18 mouse cellular contexts compared by ENCODE assay signal in the genomic region with DNA sequence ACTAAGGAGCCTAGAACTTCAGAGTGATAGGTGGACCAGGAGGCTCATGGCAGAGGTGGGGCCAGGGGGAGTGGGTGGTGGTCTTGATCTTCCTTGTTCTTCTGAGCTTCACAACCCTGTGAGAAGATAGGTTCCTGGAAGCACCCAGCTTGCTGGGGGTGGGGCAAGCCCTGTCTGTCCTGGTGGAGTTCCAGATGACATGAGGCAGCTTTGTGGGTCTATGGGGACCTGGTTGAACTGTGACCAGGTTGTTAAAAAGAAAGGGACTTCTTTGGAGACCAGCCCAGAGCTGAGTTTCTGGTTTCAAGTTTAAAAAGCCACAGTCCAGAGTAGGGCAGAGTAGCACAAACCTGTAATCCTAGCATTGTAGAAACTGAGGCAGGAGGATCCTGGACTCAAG. TPM values are rescaled to one million over a fixed set of nuclear protein-coding genes. Genes with fewer than 3 reads are reported as not detected.
DNase-seq lines count a peak whose midpoint lies in the region; ATAC-seq and TF ChIP-seq lines count a peak whose summit lies in the region.
"Had no signal": no experiment of that assay in that cellular context is flagged by ENCODE, and none has a peak within 500 bp of the region (broad histone marks: within the 10 kb centered on the region; RNA-seq: fewer than 3 reads in every experiment).

No protein-coding gene starts in this region.

- no peak for TF ChIP-seq POLR2A in liver, adult 2 months (IDR thresholded peaks at IDR 0.05; ENCODE audit: extremely low read depth, insufficient read depth, low read length)

- no peak overlapping the region for H3K4me3 ChIP-seq in kidney, embryonic 16.5 days (ENCODE audit: low read length)
- no peak overlapping the region for H3K4me3 ChIP-seq in liver, adult 2 months (ENCODE audit: insufficient read depth, low read depth, low read length)
- no peak overlapping the region for H3K4me3 ChIP-seq in liver, postnatal 0 days (ENCODE audit: low read depth, low read length)
- no peak overlapping the region for H3K4me3 ChIP-seq in hindbrain, embryonic 14.5 days (replicated peaks; ENCODE audit: low read length)
- H3K4me3 ChIP-seq: embryonic facial prominence, embryonic 10.5 days; forebrain, embryonic 13.5 days; gastrocnemius, adult 2 months; heart, embryonic 12.5 days; hindbrain, embryonic 10.5 days had no signal

- ATAC-seq in kidney, embryonic 16.5 days (ENCODE audit: low FRiP score, low TSS enrichment), result no peak
- ATAC-seq in liver, postnatal 0 days, result no peak
- ATAC-seq in hindbrain, embryonic 14.5 days (ENCODE audit: low FRiP score), result no peak
- ATAC-seq: forebrain, embryonic 13.5 days; hindbrain, embryonic 16.5 days had no signal

- no peaks in the 10 kb centered on the region for H3K27me3 ChIP-seq in kidney, embryonic 16.5 days (ENCODE audit: insufficient read depth, low read length)
- H3K27me3 ChIP-seq in liver, adult 2 months (ENCODE audit: control insufficient read depth, insufficient read depth, low read length), result no peaks in the 10 kb centered on the region
- H3K27me3 ChIP-seq in liver, postnatal 0 days (ENCODE audit: insufficient read depth, low read length), result no peaks in the 10 kb centered on the region
- H3K27me3 ChIP-seq in hindbrain, embryonic 14.5 days (ENCODE audit: control insufficient read depth, insufficient read depth, low read length), result no peaks in the 10 kb centered on the region

- TF ChIP-seq EP300 in liver, postnatal 0 days (IDR thresholded peaks at IDR 0.05; ENCODE audit: low read depth), result no peak

- TF ChIP-seq CTCF in liver, adult 2 months (IDR thresholded peaks at IDR 0.05; ENCODE audit: low read depth, low read length), result no peak
- no peak for TF ChIP-seq CTCF in liver, postnatal 0 days (IDR thresholded peaks at IDR 0.05; ENCODE audit: low read depth)

- H3K4me1 ChIP-seq in kidney, embryonic 16.5 days (ENCODE audit: insufficient read depth, low read length), result peaks cover 10% of the 10 kb centered on the region; the same call in 1 of the 2 replicates
- no peaks in the 10 kb centered on the region for H3K4me1 ChIP-seq in liver, adult 2 months (ENCODE audit: control insufficient read depth, insufficient read depth, low read length)
- H3K4me1 ChIP-seq in liver, postnatal 0 days (ENCODE audit: insufficient read depth), result no peaks in the 10 kb centered on the region
- no peaks in the 10 kb centered on the region for H3K4me1 ChIP-seq in hindbrain, embryonic 14.5 days (replicated peaks; ENCODE audit: control insufficient read depth, insufficient read depth, low read length)
- H3K4me1 ChIP-seq: forebrain, embryonic 13.5 days had no signal

- 0 out of 2 replicates have a peak, but pooled peaks cover 3% of the 10 kb centered on the region for H3K9me3 ChIP-seq in kidney, embryonic 16.5 days (ENCODE audit: low read length)
- H3K9me3 ChIP-seq in liver, postnatal 0 days (ENCODE audit: low read length), result no peaks in the 10 kb centered on the region
- no peaks in the 10 kb centered on the region for H3K9me3 ChIP-seq in hindbrain, embryonic 14.5 days (ENCODE audit: control insufficient read depth, low read length)
- H3K9me3 ChIP-seq: embryonic facial prominence, embryonic 10.5 days; forebrain, embryonic 13.5 days; heart, embryonic 12.5 days; hindbrain, embryonic 10.5 days had no signal

- no peak overlapping the region for H3K4me2 ChIP-seq in kidney, embryonic 16.5 days (replicated peaks; ENCODE audit: low read depth, low read length)
- H3K4me2 ChIP-seq in liver, postnatal 0 days (ENCODE audit: low read depth, low read length), result no peak overlapping the region
- no peak overlapping the region for H3K4me2 ChIP-seq in hindbrain, embryonic 14.5 days (replicated peaks)
- H3K4me2 ChIP-seq: forebrain, embryonic 13.5 days; heart, embryonic 12.5 days had no signal

- peak; percentile 62 for DNase-seq in kidney, adult 18-20 months
- peak; percentile 66 for DNase-seq in liver, adult 2 months (ENCODE audit: extremely low read depth, low read depth, low spot score)
- DNase-seq in liver, postnatal 0 days, result no peak
- peak; percentile 66 to 79 for DNase-seq in kidney, postnatal 36 days
- DNase-seq in hindbrain, embryonic 14.5 days (ENCODE audit: low spot score), result no peak
- DNase-seq: adrenal gland, postnatal 25 days; cerebellum, adult 2 months; gastrocnemius, adult 2 months; gastrocnemius, postnatal 25 days had no signal

- no peaks in the 10 kb centered on the region for H3K79me2 ChIP-seq in liver, adult 2 months (ENCODE audit: control insufficient read depth, insufficient read depth, low read length)

- no peak overlapping the region for H3K9ac ChIP-seq in kidney, embryonic 16.5 days (replicated peaks; ENCODE audit: low read length)
- H3K9ac ChIP-seq in liver, adult 2 months (ENCODE audit: low read depth, low read length), result no peak overlapping the region
- H3K9ac ChIP-seq in liver, postnatal 0 days (replicated peaks), result no peak overlapping the region
- H3K9ac ChIP-seq in hindbrain, embryonic 14.5 days, result no peak overlapping the region
- H3K9ac ChIP-seq: forebrain, embryonic 13.5 days; heart, embryonic 12.5 days had no signal

- H3K36me3 ChIP-seq in kidney, embryonic 16.5 days (ENCODE audit: insufficient read depth, low read length), result no peaks in the 10 kb centered on the region
- H3K36me3 ChIP-seq in liver, adult 2 months (ENCODE audit: control insufficient read depth, insufficient read depth, low read length), result no peaks in the 10 kb centered on the region
- H3K36me3 ChIP-seq in liver, postnatal 0 days (replicated peaks; ENCODE audit: insufficient read depth, low read length), result no peaks in the 10 kb centered on the region
- H3K36me3 ChIP-seq in hindbrain, embryonic 14.5 days (replicated peaks; ENCODE audit: control insufficient read depth, insufficient read depth), result no peaks in the 10 kb centered on the region
- H3K36me3 ChIP-seq: embryonic facial prominence, embryonic 10.5 days; heart, embryonic 12.5 days; hindbrain, embryonic 10.5 days had no signal

- H3K27ac ChIP-seq in kidney, embryonic 16.5 days (ENCODE audit: low read length), result no peak overlapping the region
- H3K27ac ChIP-seq in liver, adult 2 months (replicated peaks; ENCODE audit: insufficient read depth, low read depth, low read length), result no peak overlapping the region
- no peak overlapping the region for H3K27ac ChIP-seq in liver, postnatal 0 days (ENCODE audit: low read depth)
- H3K27ac ChIP-seq in hindbrain, embryonic 14.5 days, result no peak overlapping the region
- H3K27ac ChIP-seq: embryonic facial prominence, embryonic 10.5 days; forebrain, embryonic 13.5 days; gastrocnemius, adult 2 months; hindbrain, embryonic 10.5 days had no signal

RNA-seq across cellular contexts. Expression of gene Aldh3b3, which starts 0.6 kb away (rescaled TPM):
- polyA plus RNA-seq in kidney, embryonic 16.5 days (2015; fragmentation: Nextera tagmentation; extraction: Ambion mirVana), result not detected in 2 replicates
- 0.74 and 1.7 TPM in 2 replicates for total RNA-seq in liver, adult 2 months (2014; rRNA removed)
- polyA plus RNA-seq in liver, adult 2 months (2012; rRNA removed), result 6.4 and 7.7 TPM in 2 replicates
- 0.04 and 0.13 TPM in 2 replicates for polyA plus RNA-seq in liver, postnatal 0 days (2015; fragmentation: Nextera tagmentation; extraction: Ambion mirVana)
- polyA plus RNA-seq in hindbrain, embryonic 14.5 days (2014; fragmentation: Nextera tagmentation; extraction: Ambion mirVana), result not detected in 2 replicates
- total RNA-seq: ES-E14; gastrocnemius, adult 2 months; gastrocnemius, postnatal 25 days; granulocyte monocyte progenitor cell, adult 5-6 weeks had no signal
- polyA plus RNA-seq: embryonic facial prominence, embryonic 10.5 days; forebrain, embryonic 13.5 days; heart, embryonic 12.5 days; heart, embryonic 16.5 days; hindbrain, embryonic 10.5 days; hindbrain, embryonic 16.5 days had no signal

RNA-seq across cellular contexts. Expression of gene Aldh3b2, which starts 13.1 kb away (rescaled TPM):
- polyA plus RNA-seq in kidney, embryonic 16.5 days (2015; fragmentation: Nextera tagmentation; extraction: Ambion mirVana), result 3.7 and 5.1 TPM in 2 replicates
- not detected in 2 replicates for total RNA-seq in liver, adult 2 months (2014; rRNA removed)
- polyA plus RNA-seq in liver, adult 2 months (2012; rRNA removed), result 0.16 and 0.48 TPM in 2 replicates
- polyA plus RNA-seq in liver, postnatal 0 days (2015; fragmentation: Nextera tagmentation; extraction: Ambion mirVana), result 0.09 and 0.11 TPM in 2 replicates
- 0.13 and 0.32 TPM in 2 replicates for polyA plus RNA-seq in hindbrain, embryonic 14.5 days (2014; fragmentation: Nextera tagmentation; extraction: Ambion mirVana)
- total RNA-seq: granulocyte monocyte progenitor cell, adult 5-6 weeks had no signal
- polyA plus RNA-seq: forebrain, embryonic 13.5 days had no signal

RNA-seq across cellular contexts. Expression of gene Unc93b1, which starts 24.0 kb away (rescaled TPM):
- 19.4 and 23.1 TPM in 2 replicates for polyA plus RNA-seq in kidney, embryonic 16.5 days (2015; fragmentation: Nextera tagmentation; extraction: Ambion mirVana)
- total RNA-seq in liver, adult 2 months (2014; rRNA removed), result 41.1 and 41.5 TPM in 2 replicates
- 68.9 and 102 TPM in 2 replicates for polyA plus RNA-seq in liver, adult 2 months (2012; rRNA removed)
- polyA plus RNA-seq in liver, postnatal 0 days (2015; fragmentation: Nextera tagmentation; extraction: Ambion mirVana), result 42.6 and 48.1 TPM in 2 replicates
- polyA plus RNA-seq in hindbrain, embryonic 14.5 days (2014; fragmentation: Nextera tagmentation; extraction: Ambion mirVana), result 9.7 and 10.4 TPM in 2 replicates

RNA-seq across cellular contexts. Expression of gene Acy3, which starts 27.3 kb away (rescaled TPM):
- 44.8 and 47.5 TPM in 2 replicates for polyA plus RNA-seq in kidney, embryonic 16.5 days (2015; fragmentation: Nextera tagmentation; extraction: Ambion mirVana)
- 44.3 and 49.8 TPM in 2 replicates for total RNA-seq in liver, adult 2 months (2014; rRNA removed)
- 232 and 326 TPM in 2 replicates for polyA plus RNA-seq in liver, adult 2 months (2012; rRNA removed)
- 19.3 and 22.0 TPM in 2 replicates for polyA plus RNA-seq in liver, postnatal 0 days (2015; fragmentation: Nextera tagmentation; extraction: Ambion mirVana)
- polyA plus RNA-seq in hindbrain, embryonic 14.5 days (2014; fragmentation: Nextera tagmentation; extraction: Ambion mirVana), result 2.1 and 3.6 TPM in 2 replicates

RNA-seq across cellular contexts. Expression of gene Aldh3b1, which starts 29.4 kb away (rescaled TPM):
- polyA plus RNA-seq in kidney, embryonic 16.5 days (2015; fragmentation: Nextera tagmentation; extraction: Ambion mirVana), result 3.9 and 5.1 TPM in 2 replicates
- 2.9 and 3.3 TPM in 2 replicates for total RNA-seq in liver, adult 2 months (2014; rRNA removed)
- polyA plus RNA-seq in liver, adult 2 months (2012; rRNA removed), result 1.9 and 4.0 TPM in 2 replicates
- 9.5 TPM in 2 replicates for polyA plus RNA-seq in liver, postnatal 0 days (2015; fragmentation: Nextera tagmentation; extraction: Ambion mirVana)
- 2.4 and 3.3 TPM in 2 replicates for polyA plus RNA-seq in hindbrain, embryonic 14.5 days (2014; fragmentation: Nextera tagmentation; extraction: Ambion mirVana)

Comparison
In these comparisons a context has a peak if more than half of its experiments do, and no peak if none do; other contexts are left out.
1. DNase-seq: peak in kidney, adult 18-20 months (single experiment), liver, adult 2 months (single experiment) and kidney, postnatal 36 days (2 of 2); none in liver, postnatal 0 days (single experiment) and hindbrain, embryonic 14.5 days (single experiment).